Mouse (Mus musculus) lung, embryonic 14.5 days (tissue): Measurements from ENCODE around the gene Apbb1. TPM values are rescaled to one million over a fixed set of nuclear protein-coding genes. Genes with fewer than 3 reads are reported as not detected.

Experiments
- ATAC-seq: fragments of 200-750 bp; cut with Nextera tagmentation; 2 replicates; pipeline ENCODE4 v1.8.0; 2017; ENCODE audit warnings: mild to moderate bottlenecking, moderate TSS enrichment, moderate library complexity; ENCODE audit not compliant: insufficient read depth
- DNase-seq: peaks from one replicate; pipeline ENCODE4 v3.0.0-alpha.2; 2015
- H3K27ac ChIP-seq: fragments of 300-500 bp; sonication (generic); 2 replicates; pipeline ENCODE4 v1.5.1; 2014; ENCODE audit warnings: low read depth, mild to moderate bottlenecking, moderate library complexity
- H3K27me3 ChIP-seq: fragments of 300-500 bp; sonication (generic); 2 replicates; pipeline ENCODE4 v1.6.1; 2014; ENCODE audit warnings: low read length, control low read depth; ENCODE audit not compliant: insufficient read depth
- H3K36me3 ChIP-seq: fragments of 300-500 bp; sonication (generic); 2 replicates; pipeline ENCODE4 v1.6.1; 2014; ENCODE audit warnings: control low read depth; ENCODE audit not compliant: insufficient read depth
- H3K4me1 ChIP-seq: fragments of 300-500 bp; sonication (generic); 2 replicates; pipeline ENCODE4 v1.6.1; 2014; ENCODE audit warnings: antibody characterized with exemption, control low read depth; ENCODE audit not compliant: insufficient read depth
- H3K4me2 ChIP-seq: fragments of 300-500 bp; sonication (generic); 2 replicates; pipeline ENCODE4 v1.6.1; 2014; ENCODE audit warnings: mild to moderate bottlenecking
- H3K4me3 ChIP-seq: fragments of 300-500 bp; sonication (generic); 2 replicates; pipeline ENCODE4 v1.5.1; 2014; ENCODE audit warnings: low read depth, low read length
- H3K9ac ChIP-seq: fragments of 300-500 bp; sonication (generic); 2 replicates; pipeline ENCODE4 v1.6.1; 2014
- H3K9me3 ChIP-seq: fragments of 300-500 bp; sonication (generic); 2 replicates; pipeline ENCODE4 v1.6.1; 2016; ENCODE audit warnings: low read depth, low read length, control low read depth
- CTCF ChIP-seq: IDR thresholded peaks from 2 replicates; pipeline ENCODE4 v1.5.1; 2016; ENCODE audit warnings: antibody characterized with exemption, low read depth
- WGBS: fragments of 180-500 bp; shearing (Covaris S2); extraction: QIAGEN DNeasy Blood & Tissue Kit; methylation state at CpG from one replicate; pipeline ENCODE4 v1.1.7; 2014; 5-methylcytosine and 5-hydroxymethylcytosine counted together
- polyA plus RNA-seq: library from polyadenylated mRNA; unstranded; fragments of >200 nt; fragmentation: Nextera tagmentation; extraction: Ambion mirVana; gene quantifications from 2 replicates; pipeline ENCODE4 v1.2.1, GENCODE M21; 2014

Apbb1 gene
- polyA plus RNA-seq, 1 experiment from 2014 or later: 37.6 TPM

DNA sequence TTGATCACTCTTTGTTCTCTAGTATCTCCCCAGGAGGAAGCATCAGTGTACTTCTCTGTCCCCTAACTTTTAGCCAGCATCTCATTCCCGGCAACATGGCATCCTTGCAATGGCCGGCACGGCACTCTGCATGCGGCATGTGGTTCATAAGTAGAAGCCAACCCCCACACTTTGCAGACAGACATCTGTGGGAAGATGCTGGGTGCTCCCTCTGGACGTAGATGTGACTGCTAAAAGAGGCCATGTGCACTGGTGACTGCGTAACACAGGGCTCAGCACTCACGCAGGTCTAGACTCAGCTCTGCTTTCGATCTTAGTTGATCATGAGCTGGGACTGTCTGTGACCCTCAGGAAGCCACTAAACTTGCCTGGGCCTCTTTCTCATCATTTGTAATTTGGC, 8.5 kb downstream of the Apbb1 start:
- Histone ChIP-seq H3K27ac (no peak overlapping the region), H3K36me3 (peaks cover 9% of the 10 kb centered on the region; the same call in 1 of the 2 replicates), H3K9me3 (no peaks in the 10 kb centered on the region), H3K4me2 (no peak overlapping the region), H3K9ac (no peak overlapping the region), H3K4me3 (no peak overlapping the region), H3K4me1 (no peaks in the 10 kb centered on the region), H3K27me3 (no peaks in the 10 kb centered on the region)
- ATAC-seq (no peak), DNase-seq (no peak)
- no peak for TF ChIP-seq CTCF
- 91% methylated on average over 8 of the region's 8 CpGs for WGBS

DNA sequence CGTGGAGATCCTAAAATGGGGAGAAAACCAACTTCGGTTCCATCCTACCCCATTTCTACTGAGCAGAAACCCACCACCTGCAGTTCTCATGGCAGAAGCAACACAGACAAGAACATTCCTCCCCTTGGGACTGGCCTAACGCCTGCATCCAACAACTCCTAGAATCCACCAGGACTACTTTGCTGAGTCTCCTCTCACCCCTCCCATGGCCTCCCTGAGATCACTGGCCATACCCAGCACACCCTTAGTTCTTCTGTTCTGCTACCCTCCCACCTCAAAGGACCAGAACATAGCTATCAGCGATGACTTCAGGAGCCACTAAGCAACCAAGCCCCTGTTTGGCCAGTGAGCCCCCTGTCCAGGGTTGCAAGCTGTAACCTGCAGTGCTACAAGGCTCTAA, 10.7 kb downstream of the Apbb1 start:
- no peak for TF ChIP-seq CTCF
- H3K4me3 ChIP-seq: no peak overlapping the region
- no peaks in the 10 kb centered on the region for H3K27me3 ChIP-seq
- no peak overlapping the region for H3K9ac ChIP-seq
- ATAC-seq (no peak), DNase-seq (no peak)
- H3K27ac ChIP-seq: no peak overlapping the region
- H3K4me1 ChIP-seq: no peaks in the 10 kb centered on the region
- H3K36me3 ChIP-seq: peaks cover 29% of the 10 kb centered on the region
- 80% methylated on average over 4 of the region's 4 CpGs for WGBS
- no peaks in the 10 kb centered on the region for H3K9me3 ChIP-seq
- no peak overlapping the region for H3K4me2 ChIP-seq

DNA sequence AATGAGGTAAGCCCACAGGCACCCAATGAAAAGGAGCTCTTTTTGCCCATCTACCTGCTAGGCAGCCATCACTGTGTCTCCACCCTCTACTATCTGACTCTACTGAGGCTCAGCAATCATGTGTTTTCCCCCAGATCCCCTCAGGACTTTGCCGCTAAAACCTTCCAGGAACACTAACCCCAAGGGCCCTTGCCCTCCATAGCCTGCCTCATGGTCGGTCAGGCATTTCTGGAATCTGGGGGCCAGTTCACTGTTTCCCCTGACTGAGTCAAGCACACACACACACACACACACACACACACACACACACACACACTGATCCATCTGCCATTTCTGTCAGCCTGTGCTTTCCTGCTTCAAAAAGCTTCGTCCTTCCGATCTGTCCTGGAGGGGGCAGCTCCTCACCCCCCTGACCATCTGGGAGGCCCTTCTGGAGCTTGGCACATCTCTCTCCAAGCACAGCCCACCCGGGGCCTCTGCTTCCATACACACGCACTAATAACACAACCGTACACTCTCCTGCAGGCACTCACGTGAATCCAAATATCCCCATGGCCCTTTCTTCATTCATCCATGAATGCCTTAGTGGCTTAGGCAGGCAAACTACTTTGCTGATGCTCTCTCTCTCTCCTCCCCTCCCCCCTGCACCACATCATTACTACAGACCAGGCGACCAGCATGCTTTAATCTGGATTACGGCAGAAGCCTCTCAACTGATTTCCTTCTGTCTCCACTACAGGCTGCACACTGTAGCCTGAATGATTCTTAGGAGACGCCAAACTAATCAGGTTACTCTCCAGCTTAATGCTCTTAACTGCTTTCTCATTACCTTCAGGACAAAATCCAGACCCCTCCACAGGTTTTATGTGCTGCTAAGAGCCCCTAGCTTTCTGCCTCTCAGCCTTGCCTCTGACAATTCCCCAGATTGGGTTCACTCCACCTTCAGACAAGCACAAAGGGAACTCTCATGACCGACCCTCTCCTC, 11.6 kb downstream of the Apbb1 start:
- H3K27ac ChIP-seq: no peak overlapping the region

DNA sequence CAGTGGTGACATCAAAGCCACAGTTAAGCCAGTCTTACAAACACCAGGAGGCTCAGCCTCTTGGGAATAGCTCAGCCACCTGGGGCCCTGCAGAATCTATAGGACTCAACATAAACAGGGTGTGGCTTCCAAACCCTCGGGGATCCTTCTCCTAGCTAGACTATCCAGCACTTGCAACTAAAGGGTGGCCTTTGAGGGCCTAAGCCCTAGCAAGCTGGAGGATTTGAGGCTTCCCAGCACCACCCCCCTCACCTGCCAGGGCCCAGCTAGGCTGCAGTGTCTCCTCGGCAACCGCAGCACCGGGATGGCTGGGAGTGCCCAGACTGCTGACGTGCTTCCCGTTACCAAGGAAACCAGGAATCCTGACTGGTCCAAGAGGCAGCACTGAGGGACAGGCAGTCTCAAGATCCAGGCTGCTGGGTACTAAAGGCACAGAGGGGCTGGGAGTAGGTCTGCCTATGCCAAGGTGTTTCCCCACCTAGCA, 12.4 kb downstream of the Apbb1 start:
- H3K4me3 ChIP-seq: no peak overlapping the region
- H3K9me3 ChIP-seq: no peaks in the 10 kb centered on the region
- H3K27ac ChIP-seq: no peak overlapping the region; the same call in 1 of the 2 replicates
- H3K4me2 ChIP-seq: no peak overlapping the region
- no peaks in the 10 kb centered on the region for H3K27me3 ChIP-seq
- H3K36me3 ChIP-seq: peaks cover 37% of the 10 kb centered on the region
- 16% methylated on average over 6 of the region's 6 CpGs for WGBS
- TF ChIP-seq CTCF: no peak
- H3K4me1 ChIP-seq: no peaks in the 10 kb centered on the region
- ATAC-seq (peak; percentile 69), DNase-seq (peak; percentile 58)
- no peak overlapping the region for H3K9ac ChIP-seq

More for the DNA sequence above, 11.6 kb downstream of the Apbb1 start:
- DNase-seq (no peak), ATAC-seq (0 out of 2 replicates have a peak, but pooled peaks have one; percentile 2)
- 38% methylated on average over 12 of the region's 12 CpGs for WGBS
- no peak overlapping the region for H3K9ac ChIP-seq
- TF ChIP-seq CTCF: no peak
- H3K27me3 ChIP-seq: no peaks in the 10 kb centered on the region
- H3K4me3 ChIP-seq: no peak overlapping the region
- peaks cover 38% of the 10 kb centered on the region for H3K36me3 ChIP-seq
- H3K4me2 ChIP-seq: no peak overlapping the region
- no peaks in the 10 kb centered on the region for H3K9me3 ChIP-seq
- H3K4me1 ChIP-seq: no peaks in the 10 kb centered on the region

DNA sequence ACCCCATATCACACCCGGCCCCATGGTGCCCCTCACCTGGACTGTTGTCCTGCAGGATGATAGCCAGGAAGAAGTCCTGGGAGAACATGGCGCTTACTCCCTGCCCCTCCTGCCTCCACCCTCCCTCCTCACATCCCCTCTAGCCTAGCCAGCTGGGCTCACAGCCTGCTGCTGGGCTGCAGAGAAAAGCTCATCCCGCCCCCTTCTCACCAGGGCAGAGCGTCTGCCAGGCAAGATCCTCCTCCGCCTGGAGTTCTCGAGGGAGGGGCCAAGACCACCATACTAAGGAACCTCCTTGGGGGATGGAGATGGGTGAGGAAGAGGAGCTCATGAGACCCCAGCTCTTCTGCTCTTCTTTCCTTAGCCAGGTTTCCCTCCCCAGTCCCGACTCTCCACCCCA, 12.9 kb downstream of the Apbb1 start:
- WGBS: 24% methylated on average over 6 of the region's 7 CpGs
- Histone ChIP-seq H3K36me3 (peaks cover 32% of the 10 kb centered on the region), H3K4me2 (no peak overlapping the region), H3K4me3 (no peak overlapping the region), H3K9me3 (no peaks in the 10 kb centered on the region), H3K27ac (no peak overlapping the region), H3K4me1 (no peaks in the 10 kb centered on the region), H3K9ac (no peak overlapping the region), H3K27me3 (no peaks in the 10 kb centered on the region)
- TF ChIP-seq CTCF: no peak
- ATAC-seq (peak; percentile 25; the same call in 1 of the 2 replicates), DNase-seq (peak; percentile 4)

DNA sequence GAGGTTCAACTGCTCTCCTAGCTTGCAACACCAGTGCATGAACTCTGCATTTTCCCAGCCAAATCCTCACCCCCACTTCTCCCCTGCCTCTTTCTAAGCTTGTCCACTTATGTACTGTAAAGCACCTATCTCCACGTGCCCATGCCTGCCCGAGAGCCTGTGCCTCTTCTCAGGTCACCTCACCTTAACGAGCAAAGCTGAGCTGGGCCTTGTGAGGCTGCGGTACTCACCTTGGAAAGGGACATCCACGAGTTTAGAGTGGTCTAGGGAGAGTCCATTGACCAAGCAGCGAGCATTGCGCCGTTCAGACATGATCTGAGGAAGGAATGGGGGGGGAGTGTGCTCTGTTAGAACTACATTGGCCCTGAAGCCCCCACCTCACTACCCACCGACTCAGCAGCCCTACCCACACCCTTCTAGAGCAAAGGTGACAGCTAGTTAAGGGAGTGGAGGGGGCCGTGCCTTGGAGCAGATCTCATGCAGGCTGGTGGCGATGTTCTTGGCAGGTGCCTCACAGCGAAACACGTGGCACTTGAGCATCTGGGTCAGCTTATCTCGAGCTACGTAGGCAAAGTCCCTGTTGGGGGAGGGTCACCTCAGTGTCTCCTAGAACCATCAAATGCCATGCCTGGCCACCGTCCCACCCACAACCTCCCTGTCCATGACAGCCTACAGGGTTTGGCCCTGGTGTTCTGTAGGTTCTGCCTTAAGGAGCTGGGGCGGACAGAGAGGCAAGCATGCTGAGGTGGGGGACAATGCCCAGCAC, 16.2 kb downstream of the Apbb1 start:
- Histone ChIP-seq H3K27ac (no peak overlapping the region), H3K27me3 (no peaks in the 10 kb centered on the region), H3K36me3 (peaks cover 35% of the 10 kb centered on the region), H3K4me2 (no peak overlapping the region), H3K4me3 (no peak overlapping the region), H3K9me3 (no peaks in the 10 kb centered on the region), H3K9ac (no peak overlapping the region), H3K4me1 (no peaks in the 10 kb centered on the region)
- ATAC-seq (no peak), DNase-seq (no peak)
- TF ChIP-seq CTCF: no peak
- 81% methylated on average over 17 of the region's 17 CpGs for WGBS

DNA sequence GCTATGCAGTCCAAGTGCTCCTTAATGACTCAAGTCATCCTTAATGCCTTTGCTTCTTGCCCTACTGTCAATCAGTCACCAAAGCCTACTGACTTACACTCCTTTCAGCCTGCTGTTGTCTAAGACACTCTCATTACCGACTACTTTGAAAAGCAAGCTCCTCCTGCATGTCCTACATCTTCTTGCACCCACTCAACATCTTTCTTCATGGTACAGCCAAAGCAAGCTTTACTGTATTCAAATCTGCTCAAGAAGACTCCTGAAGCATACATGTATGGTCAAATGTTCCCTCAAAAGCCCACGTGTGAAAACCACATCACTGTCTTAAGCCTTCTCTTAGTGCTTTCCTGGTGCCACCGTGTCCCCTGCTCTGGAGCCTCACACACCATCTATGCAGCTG, 18.1 kb downstream of the Apbb1 start:
- Histone ChIP-seq H3K27ac (no peak overlapping the region), H3K4me2 (no peak overlapping the region), H3K4me1 (no peaks in the 10 kb centered on the region), H3K4me3 (no peak overlapping the region), H3K27me3 (no peaks in the 10 kb centered on the region), H3K36me3 (peaks cover 47% of the 10 kb centered on the region), H3K9ac (no peak overlapping the region), H3K9me3 (no peaks in the 10 kb centered on the region)
- ATAC-seq (no peak), DNase-seq (no peak)
- WGBS: 80% methylated on average over 3 of the region's 3 CpGs
- no peak for TF ChIP-seq CTCF
